Mouse (Mus musculus): ENCODE data around the gene Epha3. TPM values are rescaled to one million over a fixed set of nuclear protein-coding genes. Genes with fewer than 3 reads are reported as not detected.
A peak's percentile ranks its signal among the peaks of the same experiment; 100 is the strongest.

The Epha3 gene
- polyA plus RNA-seq, 1 experiment from 2014 or later = 86.8 TPM

DNA sequence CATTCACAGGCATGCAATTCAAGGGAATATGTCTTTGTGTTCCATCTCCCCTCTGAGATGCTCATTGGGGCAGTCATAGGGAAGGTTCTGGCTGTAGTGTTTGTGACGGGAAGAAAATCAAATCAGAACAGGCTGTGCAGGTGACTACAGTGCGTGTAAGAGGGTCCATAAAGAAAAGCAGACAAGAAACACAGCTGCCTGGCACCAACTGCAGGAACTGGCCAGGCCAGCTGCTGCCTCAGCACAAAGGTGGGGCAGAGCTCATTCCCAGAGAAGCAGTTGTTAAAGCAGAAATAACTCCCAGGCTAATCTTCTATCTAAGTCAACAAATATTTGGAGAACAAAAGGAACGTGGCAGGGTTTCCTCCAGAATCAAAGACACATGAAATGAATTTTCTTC is 222.4 kb downstream of the Epha3 start:
- H3K4me1 ChIP-seq = peaks cover 10% of the 10 kb centered on the region
- H3K27ac ChIP-seq = no peak overlapping the region
- H3K9ac ChIP-seq = no peak overlapping the region
- ATAC-seq (ENCODE audit: low FRiP score) = no peak
- WGBS = 68% methylated on average over 3 of the region's 3 CpGs
- no peak overlapping the region for H3K4me2 ChIP-seq
- no peak overlapping the region for H3K4me3 ChIP-seq (replicated peaks)
- no peaks in the 10 kb centered on the region for H3K27me3 ChIP-seq
- no peaks in the 10 kb centered on the region for H3K9me3 ChIP-seq
- no peaks in the 10 kb centered on the region for H3K36me3 ChIP-seq (replicated peaks)

- H3K4me3 ChIP-seq (replicated peaks) = no peak overlapping the region
- H3K9me3 ChIP-seq = no peaks in the 10 kb centered on the region
- H3K4me2 ChIP-seq = no peak overlapping the region
- H3K36me3 ChIP-seq (replicated peaks) = no peaks in the 10 kb centered on the region
- H3K4me1 ChIP-seq = peaks cover 10% of the 10 kb centered on the region
- no peaks in the 10 kb centered on the region for H3K27me3 ChIP-seq
- ATAC-seq (ENCODE audit: low FRiP score) = 0 out of 2 replicates have a peak, but pooled peaks have one; percentile 39
- 10% methylated on average over 6 of the region's 6 CpGs for WGBS
- H3K27ac ChIP-seq = no peak overlapping the region
- H3K9ac ChIP-seq = no peak overlapping the region
Observed at GRCm38 (mm10) chr16:63638701-63639100, 225.3 kb downstream of the Epha3 start.

- Histone ChIP-seq H3K36me3 (replicated peaks) (no peaks in the 10 kb centered on the region), H3K27me3 (no peaks in the 10 kb centered on the region), H3K4me1 (peaks cover 4% of the 10 kb centered on the region), H3K4me2 (no peak overlapping the region), H3K27ac (no peak overlapping the region), H3K4me3 (replicated peaks) (no peak overlapping the region), H3K9me3 (no peaks in the 10 kb centered on the region), H3K9ac (no peak overlapping the region)
- WGBS = 94% methylated on average over 5 of the region's 5 CpGs
- ATAC-seq (ENCODE audit: low FRiP score) = no peak
Observed at GRCm38 (mm10) chr16:63633748-63634166, 230.2 kb downstream of the Epha3 start.

GRCm38 (mm10) chr16:63625229-63625628 is 238.7 kb downstream of the Epha3 start:
- ATAC-seq (ENCODE audit: low FRiP score) = no peak
- H3K4me3 ChIP-seq (replicated peaks) = no peak overlapping the region
- H3K9me3 ChIP-seq = no peaks in the 10 kb centered on the region
- no peaks in the 10 kb centered on the region for H3K27me3 ChIP-seq
- H3K4me1 ChIP-seq = no peaks in the 10 kb centered on the region
- no peak overlapping the region for H3K9ac ChIP-seq
- H3K27ac ChIP-seq = no peak overlapping the region
- H3K4me2 ChIP-seq = no peak overlapping the region
- H3K36me3 ChIP-seq (replicated peaks) = no peaks in the 10 kb centered on the region

DNA sequence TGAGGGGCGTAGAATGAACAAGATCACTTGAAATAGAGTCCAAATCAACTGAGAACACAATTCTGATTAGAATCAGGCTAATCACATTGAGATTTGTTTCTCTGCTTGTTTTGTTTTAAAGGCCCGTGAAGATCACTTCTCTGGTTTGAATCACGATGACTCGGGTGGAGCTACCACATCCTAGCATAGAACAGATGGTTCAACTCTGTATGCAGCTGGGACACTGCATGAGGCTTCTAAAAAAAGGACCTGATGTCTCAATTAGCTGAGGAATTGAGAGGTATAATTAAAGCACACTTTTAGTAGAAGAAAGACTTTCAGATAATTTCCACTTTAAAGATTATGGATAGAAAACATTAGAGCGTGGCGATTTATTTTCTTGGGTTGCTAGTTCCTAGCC is 242.1 kb downstream of the Epha3 start:
- no peaks in the 10 kb centered on the region for H3K4me1 ChIP-seq
- ATAC-seq (ENCODE audit: low FRiP score) = peak; percentile 70; the same call in 1 of the 2 replicates
- no peak overlapping the region for H3K4me3 ChIP-seq (replicated peaks)
- H3K9me3 ChIP-seq = no peaks in the 10 kb centered on the region
- H3K4me2 ChIP-seq = no peak overlapping the region
- no peak overlapping the region for H3K9ac ChIP-seq
- no peak overlapping the region for H3K27ac ChIP-seq
- WGBS = 57% methylated on average over 6 of the region's 6 CpGs
- no peaks in the 10 kb centered on the region for H3K27me3 ChIP-seq
- H3K36me3 ChIP-seq (replicated peaks) = no peaks in the 10 kb centered on the region

GRCm38 (mm10) chr16:63615396-63615795 is 248.6 kb downstream of the Epha3 start:
- Histone ChIP-seq H3K4me3 (replicated peaks) (no peak overlapping the region), H3K9ac (no peak overlapping the region), H3K36me3 (replicated peaks) (no peaks in the 10 kb centered on the region), H3K4me2 (no peak overlapping the region), H3K4me1 (peaks cover 4% of the 10 kb centered on the region; the same call in 1 of the 2 replicates), H3K9me3 (no peaks in the 10 kb centered on the region), H3K27ac (no peak overlapping the region), H3K27me3 (no peaks in the 10 kb centered on the region)
- ATAC-seq (ENCODE audit: low FRiP score) = no peak
- WGBS = 17% methylated on average over 3 of the region's 3 CpGs

DNA sequence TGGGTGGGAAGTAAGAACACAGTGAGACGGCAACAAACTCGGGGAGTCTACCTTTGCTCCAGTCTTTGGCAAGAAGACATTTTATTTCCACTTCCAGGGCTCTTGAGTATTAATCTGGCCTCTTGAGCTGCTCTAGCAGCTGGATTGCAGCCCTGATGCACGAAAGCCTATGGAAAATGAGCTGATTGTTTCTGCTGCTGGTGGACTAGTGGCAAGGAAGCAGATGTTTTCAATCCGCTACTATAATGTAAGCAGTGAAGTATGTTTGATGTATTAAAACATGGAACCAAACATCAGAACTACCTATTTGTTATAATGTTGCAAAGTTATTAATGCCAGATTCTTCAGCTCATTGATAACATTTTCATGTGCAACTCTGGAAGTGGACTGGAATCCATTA is 251.0 kb downstream of the Epha3 start:
- Histone ChIP-seq H3K27ac (no peak overlapping the region), H3K4me1 (peaks cover 4% of the 10 kb centered on the region; the same call in 1 of the 2 replicates), H3K4me3 (replicated peaks) (no peak overlapping the region), H3K36me3 (replicated peaks) (no peaks in the 10 kb centered on the region), H3K9me3 (no peaks in the 10 kb centered on the region), H3K27me3 (no peaks in the 10 kb centered on the region), H3K9ac (no peak overlapping the region), H3K4me2 (no peak overlapping the region)
- WGBS = 80% methylated on average over 4 of the region's 4 CpGs
- no peak for ATAC-seq (ENCODE audit: low FRiP score)

DNA sequence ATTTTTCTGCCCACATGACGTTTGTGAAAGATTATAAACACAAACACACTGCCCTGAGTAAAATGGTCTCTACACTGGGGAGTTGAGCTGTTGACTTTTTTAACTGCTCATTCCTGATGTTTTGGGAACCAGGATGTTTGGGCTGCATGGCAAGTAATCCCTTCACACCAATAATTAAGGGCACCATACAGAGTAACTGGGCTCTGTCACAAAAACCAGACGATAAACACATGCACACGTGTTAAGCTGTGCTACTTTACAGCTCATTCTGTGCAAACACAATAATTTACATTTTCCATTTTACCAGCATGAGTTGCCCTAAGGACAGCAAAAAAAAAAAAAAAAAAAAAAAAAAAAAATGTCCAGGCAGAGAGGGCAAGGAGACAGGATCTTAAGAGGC is 263.7 kb downstream of the Epha3 start:
- no peaks in the 10 kb centered on the region for H3K4me1 ChIP-seq
- H3K4me2 ChIP-seq = no peak overlapping the region
- no peak overlapping the region for H3K9ac ChIP-seq
- no peaks in the 10 kb centered on the region for H3K27me3 ChIP-seq
- H3K36me3 ChIP-seq (replicated peaks) = peaks cover 5% of the 10 kb centered on the region
- no peaks in the 10 kb centered on the region for H3K9me3 ChIP-seq
- 0 out of 2 replicates have a peak, but pooled peaks have one; percentile 11 for ATAC-seq (ENCODE audit: low FRiP score)
- 49% methylated on average over 3 of the region's 3 CpGs for WGBS
- H3K4me3 ChIP-seq (replicated peaks) = no peak overlapping the region
- no peak overlapping the region for H3K27ac ChIP-seq

- H3K4me2 ChIP-seq = no peak overlapping the region
- no peak overlapping the region for H3K27ac ChIP-seq
- no peak for ATAC-seq (ENCODE audit: low FRiP score)
- H3K4me1 ChIP-seq = no peaks in the 10 kb centered on the region
- no peaks in the 10 kb centered on the region for H3K9me3 ChIP-seq
- H3K9ac ChIP-seq = no peak overlapping the region
- H3K27me3 ChIP-seq = no peaks in the 10 kb centered on the region
- H3K36me3 ChIP-seq (replicated peaks) = peaks cover 11% of the 10 kb centered on the region
- H3K4me3 ChIP-seq (replicated peaks) = no peak overlapping the region
- 89% methylated on average over 4 of the region's 4 CpGs for WGBS
Observed at GRCm38 (mm10) chr16:63594656-63595055, 269.3 kb downstream of the Epha3 start.

DNA sequence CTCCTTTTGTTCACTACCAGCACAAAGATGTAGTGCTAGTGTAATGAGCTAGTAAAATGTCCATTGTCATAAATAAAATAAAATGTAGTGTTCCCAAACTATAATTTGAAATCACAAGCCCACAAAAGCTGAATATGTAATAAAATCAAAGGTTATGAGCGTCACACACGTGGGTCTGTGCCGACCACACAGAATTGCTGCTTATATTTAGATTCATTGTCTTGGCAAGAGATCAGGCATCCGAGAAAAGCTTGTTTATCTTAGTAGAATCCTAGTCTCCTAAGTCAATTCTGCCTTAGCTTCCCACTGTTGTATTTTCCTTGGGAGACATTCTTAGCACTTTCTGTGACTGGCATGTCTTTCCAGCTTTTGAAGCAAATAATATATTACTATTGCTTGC is 294.2 kb downstream of the Epha3 start:
- no peaks in the 10 kb centered on the region for H3K27me3 ChIP-seq
- H3K4me1 ChIP-seq = no peaks in the 10 kb centered on the region
- WGBS = 86% methylated on average over 4 of the region's 4 CpGs

DNA sequence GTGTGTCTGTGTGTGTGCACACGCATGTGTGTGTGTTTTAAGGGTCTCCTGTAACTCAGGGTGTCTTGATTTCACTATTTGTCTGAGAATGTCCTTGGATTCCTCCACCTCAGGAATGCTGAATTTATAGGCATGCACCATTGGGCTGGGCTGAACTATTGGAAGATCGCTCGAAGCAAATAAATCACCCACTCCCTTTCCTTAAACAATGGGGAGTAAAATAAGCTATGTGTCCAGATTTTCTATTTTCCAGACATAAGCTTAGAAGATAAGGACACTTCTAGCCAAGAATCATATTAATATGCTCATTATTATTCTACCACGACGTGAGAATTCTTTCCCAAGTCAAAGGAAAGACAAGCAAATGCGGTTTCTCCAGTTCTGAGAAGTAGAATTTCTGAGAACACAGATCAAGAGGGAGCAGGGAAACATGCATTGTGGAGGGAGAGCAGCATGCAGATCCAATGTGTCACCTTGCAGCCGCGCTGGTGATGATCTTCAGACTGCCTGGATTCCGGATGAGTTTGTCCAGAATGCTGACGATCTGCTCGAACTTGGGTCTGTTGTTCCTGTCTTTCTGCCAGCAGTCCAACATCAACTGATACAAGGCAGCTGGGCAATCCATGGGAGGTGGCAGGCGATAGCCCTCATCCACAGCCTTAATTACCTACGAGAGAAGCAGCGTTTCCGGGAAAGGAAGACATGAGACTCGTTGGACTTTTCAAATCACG is 297.7 kb downstream of the Epha3 start:
- Histone ChIP-seq H3K27me3 (no peaks in the 10 kb centered on the region), H3K27ac (no peak overlapping the region), H3K4me1 (no peaks in the 10 kb centered on the region), H3K9ac (no peak overlapping the region), H3K4me3 (replicated peaks) (no peak overlapping the region), H3K36me3 (replicated peaks) (peaks cover 4% of the 10 kb centered on the region; the same call in 1 of the 2 replicates), H3K4me2 (no peak overlapping the region), H3K9me3 (no peaks in the 10 kb centered on the region)
- ATAC-seq (ENCODE audit: low FRiP score) = no peak
- WGBS = 92% methylated on average over 17 of the region's 17 CpGs

More for the DNA sequence above, 294.2 kb downstream of the Epha3 start:
- H3K27ac ChIP-seq = no peak overlapping the region
- H3K4me3 ChIP-seq (replicated peaks) = no peak overlapping the region
- ATAC-seq (ENCODE audit: low FRiP score) = no peak
- peaks cover 4% of the 10 kb centered on the region; the same call in 1 of the 2 replicates for H3K36me3 ChIP-seq (replicated peaks)
- no peak overlapping the region for H3K9ac ChIP-seq
- no peak overlapping the region for H3K4me2 ChIP-seq
- H3K9me3 ChIP-seq = no peaks in the 10 kb centered on the region

GRCm38 (mm10) chr16:63556410-63557146 is 307.4 kb downstream of the Epha3 start:
- no peak overlapping the region for H3K9ac ChIP-seq
- H3K4me2 ChIP-seq = no peak overlapping the region
- no peaks in the 10 kb centered on the region for H3K36me3 ChIP-seq (replicated peaks)
- H3K27me3 ChIP-seq = no peaks in the 10 kb centered on the region
- 49% methylated on average over 6 of the region's 6 CpGs for WGBS
- no peak overlapping the region for H3K4me3 ChIP-seq (replicated peaks)
- no peak overlapping the region for H3K27ac ChIP-seq
- H3K9me3 ChIP-seq = no peaks in the 10 kb centered on the region
- peak; percentile 41; the same call in 1 of the 2 replicates for ATAC-seq (ENCODE audit: low FRiP score)
- no peaks in the 10 kb centered on the region; the same call in 1 of the 2 replicates for H3K4me1 ChIP-seq

Measured in forebrain, embryonic 12.5 days (tissue).